Mouse (Mus musculus): ENCODE results near the gene Rgs11. TPM values are rescaled to one million over a fixed set of nuclear protein-coding genes. Genes with fewer than 3 reads are reported as not detected.

Rgs11 gene
- polyA plus RNA-seq, 1 experiment from 2014 or later = 2.0 TPM

GRCm38 (mm10) chr17:26200831-26201705, 1.7 kb upstream of the Rgs11 start:
- peaks cover 72% of the 10 kb centered on the region for H3K27me3 ChIP-seq
- H3K27ac ChIP-seq = no peak overlapping the region

GRCm38 (mm10) chr17:26201998-26202397, 753 bp upstream of the Rgs11 start:
- no peak overlapping the region for H3K9ac ChIP-seq (replicated peaks)
- H3K4me3 ChIP-seq (replicated peaks) = peak overlapping the region; percentile 59; the same call in 1 of the 2 replicates
- no peak overlapping the region for H3K4me2 ChIP-seq (replicated peaks)
- peaks cover 28% of the 10 kb centered on the region for H3K4me1 ChIP-seq (replicated peaks)
- H3K36me3 ChIP-seq = peaks cover 13% of the 10 kb centered on the region
- ATAC-seq = no peak
- no peak overlapping the region for H3K27ac ChIP-seq
- H3K27me3 ChIP-seq = peaks cover 72% of the 10 kb centered on the region
- H3K9me3 ChIP-seq = no peaks in the 10 kb centered on the region

More at GRCm38 (mm10) chr17:26200831-26201705, 1.7 kb upstream of the Rgs11 start:
- peak overlapping the region; percentile 59 for H3K4me3 ChIP-seq (replicated peaks)
- ATAC-seq = peak; percentile 84
- WGBS = under 1% methylated on average over 89 of the region's 92 CpGs
- peaks cover 22% of the 10 kb centered on the region for H3K36me3 ChIP-seq
- peak overlapping the region; percentile 93 for H3K4me2 ChIP-seq (replicated peaks)
- peaks cover 28% of the 10 kb centered on the region for H3K4me1 ChIP-seq (replicated peaks)
- H3K9ac ChIP-seq (replicated peaks) = peak overlapping the region; percentile 73
- no peaks in the 10 kb centered on the region for H3K9me3 ChIP-seq

- H3K36me3 ChIP-seq = no peaks in the 10 kb centered on the region
- no peaks in the 10 kb centered on the region for H3K9me3 ChIP-seq
- no peak for ATAC-seq
- peak overlapping the region; percentile 69 for H3K4me2 ChIP-seq (replicated peaks)
- peak overlapping the region; percentile 17 for H3K9ac ChIP-seq (replicated peaks)
- H3K4me3 ChIP-seq (replicated peaks) = peak overlapping the region; percentile 42
- peaks cover 28% of the 10 kb centered on the region for H3K4me1 ChIP-seq (replicated peaks)
- H3K27ac ChIP-seq = no peak overlapping the region
- peaks cover 72% of the 10 kb centered on the region for H3K27me3 ChIP-seq
- WGBS = 1% methylated on average over 30 of the region's 30 CpGs
Measured at GRCm38 (mm10) chr17:26203321-26203811, 615 bp downstream of the Rgs11 start.

GRCm38 (mm10) chr17:26204766-26205165, 2.0 kb downstream of the Rgs11 start:
- Histone ChIP-seq H3K27me3 (peaks cover 60% of the 10 kb centered on the region), H3K36me3 (no peaks in the 10 kb centered on the region), H3K9ac (replicated peaks) (no peak overlapping the region; the same call in 1 of the 2 replicates), H3K27ac (no peak overlapping the region), H3K9me3 (no peaks in the 10 kb centered on the region), H3K4me2 (replicated peaks) (no peak overlapping the region), H3K4me3 (replicated peaks) (no peak overlapping the region), H3K4me1 (replicated peaks) (peaks cover 28% of the 10 kb centered on the region)
- no peak for ATAC-seq
- 23% methylated on average over 11 of the region's 11 CpGs for WGBS

- Histone ChIP-seq H3K4me2 (replicated peaks) (no peak overlapping the region), H3K4me3 (replicated peaks) (no peak overlapping the region), H3K27ac (no peak overlapping the region), H3K27me3 (peaks cover 43% of the 10 kb centered on the region), H3K9me3 (no peaks in the 10 kb centered on the region), H3K4me1 (replicated peaks) (peaks cover 14% of the 10 kb centered on the region), H3K9ac (replicated peaks) (no peak overlapping the region), H3K36me3 (no peaks in the 10 kb centered on the region)
- no peak for ATAC-seq
- WGBS = 47% methylated on average over 1 of the region's 1 CpGs
Measured at GRCm38 (mm10) chr17:26206392-26206791, 3.6 kb downstream of the Rgs11 start.

GRCm38 (mm10) chr17:26207686-26208085, 4.9 kb downstream of the Rgs11 start, which contains the start of gene Arhgdig:
TSS of gene Arhgdig (minus strand) at chr17:26207786.
- Histone ChIP-seq H3K9ac (replicated peaks) (no peak within 1 kb of the TSS), H3K4me1 (replicated peaks) (peaks cover 10% of the 10 kb centered on the region), H3K36me3 (peaks cover 3% of the 10 kb centered on the region; the same call in 1 of the 2 replicates), H3K27ac (no peak within 1 kb of the TSS), H3K27me3 (peaks cover 30% of the 10 kb centered on the region), H3K9me3 (no peaks in the 10 kb centered on the region), H3K4me2 (replicated peaks) (no peak within 1 kb of the TSS), H3K4me3 (replicated peaks) (no peak within 1 kb of the TSS)
- WGBS = 87% methylated on average over 12 of the region's 12 CpGs
- no peak for ATAC-seq

GRCm38 (mm10) chr17:26212241-26212640, 9.5 kb downstream of the Rgs11 start:
- Histone ChIP-seq H3K4me2 (replicated peaks) (no peak overlapping the region), H3K9ac (replicated peaks) (no peak overlapping the region), H3K27ac (no peak overlapping the region), H3K4me3 (replicated peaks) (no peak overlapping the region), H3K4me1 (replicated peaks) (no peaks in the 10 kb centered on the region), H3K9me3 (no peaks in the 10 kb centered on the region), H3K36me3 (peaks cover 38% of the 10 kb centered on the region), H3K27me3 (no peaks in the 10 kb centered on the region; the same call in 1 of the 2 replicates)
- WGBS = 91% methylated on average over 7 of the region's 7 CpGs
- ATAC-seq = no peak

GRCm38 (mm10) chr17:26212681-26213080, 9.9 kb downstream of the Rgs11 start:
- Histone ChIP-seq H3K27me3 (no peaks in the 10 kb centered on the region), H3K4me3 (replicated peaks) (no peak overlapping the region), H3K36me3 (peaks cover 42% of the 10 kb centered on the region), H3K4me2 (replicated peaks) (no peak overlapping the region), H3K27ac (no peak overlapping the region), H3K9me3 (no peaks in the 10 kb centered on the region), H3K4me1 (replicated peaks) (no peaks in the 10 kb centered on the region), H3K9ac (replicated peaks) (no peak overlapping the region)
- WGBS = 86% methylated on average over 11 of the region's 11 CpGs
- ATAC-seq = no peak

GRCm38 (mm10) chr17:26221508-26221907, 18.8 kb downstream of the Rgs11 start:
- no peaks in the 10 kb centered on the region for H3K9me3 ChIP-seq

GRCm38 (mm10) chr17:26225150-26225549, 22.4 kb downstream of the Rgs11 start:
- WGBS = 87% methylated on average over 12 of the region's 12 CpGs
- H3K4me3 ChIP-seq (replicated peaks) = no peak overlapping the region
- no peaks in the 10 kb centered on the region for H3K27me3 ChIP-seq
- no peak for ATAC-seq
- H3K4me2 ChIP-seq (replicated peaks) = no peak overlapping the region
- no peak overlapping the region for H3K9ac ChIP-seq (replicated peaks)
- H3K36me3 ChIP-seq = 0 out of 2 replicates have a peak, but pooled peaks cover 4% of the 10 kb centered on the region
- no peak overlapping the region for H3K27ac ChIP-seq
- H3K4me1 ChIP-seq (replicated peaks) = no peaks in the 10 kb centered on the region
- no peaks in the 10 kb centered on the region for H3K9me3 ChIP-seq

More at GRCm38 (mm10) chr17:26221508-26221907, 18.8 kb downstream of the Rgs11 start:
- WGBS = 76% methylated on average over 2 of the region's 2 CpGs
- ATAC-seq = no peak
- no peak overlapping the region for H3K9ac ChIP-seq (replicated peaks)
- no peak overlapping the region for H3K4me2 ChIP-seq (replicated peaks)
- no peak overlapping the region for H3K4me3 ChIP-seq (replicated peaks)
- no peak overlapping the region for H3K27ac ChIP-seq
- H3K4me1 ChIP-seq (replicated peaks) = no peaks in the 10 kb centered on the region
- H3K27me3 ChIP-seq = no peaks in the 10 kb centered on the region
- H3K36me3 ChIP-seq = peaks cover 27% of the 10 kb centered on the region

GRCm38 (mm10) chr17:26229776-26230175, 27.0 kb downstream of the Rgs11 start:
- ATAC-seq = no peak
- no peak overlapping the region for H3K4me2 ChIP-seq (replicated peaks)
- H3K4me3 ChIP-seq (replicated peaks) = no peak overlapping the region
- no peaks in the 10 kb centered on the region for H3K4me1 ChIP-seq (replicated peaks)
- H3K27me3 ChIP-seq = no peaks in the 10 kb centered on the region
- no peaks in the 10 kb centered on the region for H3K9me3 ChIP-seq
- no peak overlapping the region for H3K9ac ChIP-seq (replicated peaks)
- 0 out of 2 replicates have a peak, but pooled peaks cover 5% of the 10 kb centered on the region for H3K36me3 ChIP-seq
- H3K27ac ChIP-seq = no peak overlapping the region
- WGBS = 98% methylated on average over 5 of the region's 5 CpGs

GRCm38 (mm10) chr17:26231156-26231555, 28.4 kb downstream of the Rgs11 start:
- no peak overlapping the region for H3K4me3 ChIP-seq (replicated peaks)
- 87% methylated on average over 5 of the region's 5 CpGs for WGBS
- 0 out of 2 replicates have a peak, but pooled peaks cover 3% of the 10 kb centered on the region for H3K4me1 ChIP-seq (replicated peaks)
- H3K9ac ChIP-seq (replicated peaks) = no peak overlapping the region
- no peak overlapping the region for H3K27ac ChIP-seq
- no peak overlapping the region for H3K4me2 ChIP-seq (replicated peaks)
- H3K9me3 ChIP-seq = no peaks in the 10 kb centered on the region
- H3K36me3 ChIP-seq = 0 out of 2 replicates have a peak, but pooled peaks cover 5% of the 10 kb centered on the region
- no peaks in the 10 kb centered on the region for H3K27me3 ChIP-seq
- ATAC-seq = no peak
